Mouse (Mus musculus) heart, embryonic 10.5 days (tissue): Measurements from ENCODE around the gene Pcyox1. TPM values are rescaled to one million over a fixed set of nuclear protein-coding genes. Genes with fewer than 3 reads are reported as not detected.
A peak's percentile ranks its signal among the peaks of the same experiment; 100 is the strongest.
"Not testable (repeated sequence)": the region's sequence is repeated elsewhere in the genome, so short reads cannot be mapped to it uniquely, and the experiment has no call there.

ENCODE experiments used
- DNase-seq: peaks from one replicate; pipeline ENCODE4 v3.0.0-alpha.2; 2017; ENCODE audit warnings: low spot score
- H3K27ac ChIP-seq: fragments of 300-500 bp; sonication (generic); 2 replicates; pipeline ENCODE4 v1.5.1; 2016; ENCODE audit warnings: mild to moderate bottlenecking
- H3K27me3 ChIP-seq: fragments of 300-500 bp; sonication (generic); 2 replicates; pipeline ENCODE4 v1.6.1; 2016; ENCODE audit warnings: mild to moderate bottlenecking; ENCODE audit not compliant: poor library complexity, insufficient read depth, severe bottlenecking
- H3K36me3 ChIP-seq: fragments of 300-500 bp; sonication (generic); 2 replicates; pipeline ENCODE4 v1.6.1; 2016; ENCODE audit warnings: mild to moderate bottlenecking, moderate library complexity
- H3K4me1 ChIP-seq: fragments of 300-500 bp; sonication (generic); 2 replicates; pipeline ENCODE4 v1.6.1; 2016; ENCODE audit warnings: mild to moderate bottlenecking
- H3K4me3 ChIP-seq: fragments of 300-500 bp; sonication (generic); 2 replicates; pipeline ENCODE4 v1.5.1; 2016; ENCODE audit warnings: mild to moderate bottlenecking, moderate library complexity
- H3K9me3 ChIP-seq: fragments of 300-500 bp; sonication (generic); 2 replicates; pipeline ENCODE4 v1.6.1; 2016; ENCODE audit warnings: mild to moderate bottlenecking, moderate library complexity
- WGBS: fragments of 180-500 bp; shearing (Covaris S2); methylation state at CpG from one replicate; pipeline ENCODE4 v1.1.7; 2016; 5-methylcytosine and 5-hydroxymethylcytosine counted together
- polyA plus RNA-seq: library from polyadenylated mRNA; unstranded; fragments of >200 nt; fragmentation: Nextera tagmentation; extraction: Ambion mirVana; gene quantifications from 2 replicates; pipeline ENCODE4 v1.2.1, GENCODE M21; 2016

The Pcyox1 gene
- polyA plus RNA-seq, 1 experiment from 2014 or later = 57.8 TPM

- Histone ChIP-seq H3K27ac (peak overlapping the region; percentile 57), H3K4me3 (no peak overlapping the region), H3K27me3 (no peaks in the 10 kb centered on the region), H3K4me1 (peaks cover 27% of the 10 kb centered on the region), H3K36me3 (no peaks in the 10 kb centered on the region), H3K9me3 (no peaks in the 10 kb centered on the region)
- no peak for DNase-seq
- 20% methylated on average over 2 of the region's 2 CpGs for WGBS
Observed at GRCm38 (mm10) chr6:86346063-86346462, 50.9 kb downstream of the Pcyox1 start.

GRCm38 (mm10) chr6:86343656-86344055 lies 53.3 kb downstream of the Pcyox1 start:
- WGBS = 16% methylated on average over 7 of the region's 7 CpGs

GRCm38 (mm10) chr6:86336340-86336739 lies 60.6 kb downstream of the Pcyox1 start:
- 80% methylated on average over 4 of the region's 4 CpGs for WGBS

More at GRCm38 (mm10) chr6:86343656-86344055, 53.3 kb downstream of the Pcyox1 start:
- no peaks in the 10 kb centered on the region for H3K27me3 ChIP-seq
- H3K4me1 ChIP-seq = peaks cover 27% of the 10 kb centered on the region
- H3K36me3 ChIP-seq = no peaks in the 10 kb centered on the region
- DNase-seq = no peak
- peak overlapping the region; percentile 2 for H3K27ac ChIP-seq
- H3K4me3 ChIP-seq = peak overlapping the region; percentile 34
- H3K9me3 ChIP-seq = no peaks in the 10 kb centered on the region

More at GRCm38 (mm10) chr6:86336340-86336739, 60.6 kb downstream of the Pcyox1 start:
- not testable (repeated sequence) for H3K4me3 ChIP-seq, H3K27me3 ChIP-seq, DNase-seq, H3K9me3 ChIP-seq, H3K4me1 ChIP-seq, H3K27ac ChIP-seq, H3K36me3 ChIP-seq

Other genes with a start within 250 kb of the Pcyox1 start
- 3.2 and 3.7 TPM in 2 replicates for gene Tgfa, start 201.9 kb downstream of the Pcyox1 start, polyA plus RNA-seq
- 148 and 182 TPM in 2 replicates for gene Fam136a, start 31.5 kb downstream of the Pcyox1 start, polyA plus RNA-seq
- gene Snrpg, start 25.9 kb downstream of the Pcyox1 start, polyA plus RNA-seq = 410 and 487 TPM in 2 replicates
- gene Tia1, start 7.1 kb upstream of the Pcyox1 start, polyA plus RNA-seq = 144 and 177 TPM in 2 replicates
- 1.1 TPM in 1 of 2 replicates, not detected in the other for gene Gm44790, start 29.5 kb upstream of the Pcyox1 start, polyA plus RNA-seq
- 16.6 and 18.0 TPM in 2 replicates for gene C87436, start 41.2 kb upstream of the Pcyox1 start, polyA plus RNA-seq
- gene Pcbp1, start 129.2 kb upstream of the Pcyox1 start, polyA plus RNA-seq = 411 and 428 TPM in 2 replicates
- gene Asprv1, start 231.0 kb upstream of the Pcyox1 start, polyA plus RNA-seq = 0.23 and 0.58 TPM in 2 replicates